Mouse (Mus musculus): Measurements from ENCODE around the gene Wipf3.

DNA sequence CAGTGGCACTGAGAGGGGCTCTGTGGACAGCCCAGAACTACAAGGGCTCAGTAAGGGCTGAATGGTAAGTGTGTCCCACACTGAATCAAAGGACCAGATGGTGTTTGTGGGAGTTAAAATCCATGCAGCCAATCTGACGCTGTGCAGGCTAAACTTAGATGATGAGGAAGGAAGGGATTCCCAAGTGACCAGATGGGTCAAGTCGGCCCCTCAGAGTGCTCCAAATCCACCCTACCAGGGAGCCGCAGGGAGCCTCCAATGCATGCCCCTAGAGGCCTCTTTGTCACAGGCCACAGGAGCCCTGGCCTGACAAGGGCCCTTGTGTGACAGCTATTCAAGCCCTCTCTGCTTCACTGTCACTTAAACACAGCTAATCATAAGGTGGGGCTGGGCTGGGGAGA lies 109.4 kb downstream of the Wipf3 start:
- TF ChIP-seq POLR2A (IDR thresholded peaks at IDR 0.05; ENCODE audit: insufficient read depth, low read length): no peak
- TF ChIP-seq CTCF (IDR thresholded peaks at IDR 0.05; ENCODE audit: low read depth, low read length): no peak
- no peak for TF ChIP-seq EP300 (IDR thresholded peaks at IDR 0.05; ENCODE audit: insufficient read depth, low read depth, low read length)
